Mouse (Mus musculus) neural tube, embryonic 14.5 days (tissue): Measurements from ENCODE around the gene Agap2. TPM values are rescaled to one million over a fixed set of nuclear protein-coding genes. Genes with fewer than 3 reads are reported as not detected.

Experiments
- ATAC-seq: fragments of 200-750 bp; cut with Nextera tagmentation; 2 replicates; pipeline ENCODE4 v1.8.0; 2017; ENCODE audit warnings: low read depth, mild to moderate bottlenecking, moderate TSS enrichment, moderate library complexity
- H3K27ac ChIP-seq: fragments of 300-500 bp; sonication (generic); 2 replicates; pipeline ENCODE4 v1.5.1; 2014; ENCODE audit warnings: low read depth, mild to moderate bottlenecking, control low read depth, low read length, moderate library complexity, mixed read lengths
- H3K27me3 ChIP-seq: fragments of 300-500 bp; sonication (generic); 2 replicates; pipeline ENCODE4 v1.6.1; 2014; ENCODE audit warnings: low read length; ENCODE audit not compliant: control insufficient read depth, insufficient read depth
- H3K36me3 ChIP-seq: fragments of 300-500 bp; sonication (generic); 2 replicates; pipeline ENCODE4 v1.6.1; 2014; ENCODE audit warnings: low read length, mixed read lengths; ENCODE audit not compliant: control insufficient read depth, insufficient read depth
- H3K4me1 ChIP-seq: fragments of 300-500 bp; sonication (generic); 2 replicates; pipeline ENCODE4 v1.6.1; 2014; ENCODE audit warnings: low read length; ENCODE audit not compliant: control insufficient read depth, insufficient read depth
- H3K4me2 ChIP-seq: fragments of 300-500 bp; sonication (generic); 2 replicates; pipeline ENCODE4 v1.6.1; 2014; ENCODE audit warnings: mild to moderate bottlenecking, low read depth, low read length, control low read depth
- H3K4me3 ChIP-seq: fragments of 300-500 bp; sonication (generic); 2 replicates; pipeline ENCODE4 v1.5.1; 2014; ENCODE audit warnings: low read depth, low read length, control low read depth, mixed read lengths
- H3K9ac ChIP-seq: fragments of 300-500 bp; sonication (generic); replicated peaks from 2 replicates; pipeline ENCODE4 v1.6.1; 2014; ENCODE audit warnings: low read depth, mild to moderate bottlenecking, control low read depth, low read length, mixed read lengths
- H3K9me3 ChIP-seq: fragments of 300-500 bp; sonication (generic); 2 replicates; pipeline ENCODE4 v1.6.1; 2016; ENCODE audit warnings: low read length; ENCODE audit not compliant: control insufficient read depth
- WGBS: fragments of 180-500 bp; shearing (Covaris S2); extraction: QIAGEN DNeasy Blood & Tissue Kit; methylation state at CpG from one replicate; pipeline ENCODE4 v1.1.7; 2014; 5-methylcytosine and 5-hydroxymethylcytosine counted together
- polyA plus RNA-seq: library from polyadenylated mRNA; unstranded; fragments of >200 nt; fragmentation: Nextera tagmentation; extraction: Ambion mirVana; gene quantifications from 2 replicates; pipeline ENCODE4 v1.2.1, GENCODE M21; 2014

The Agap2 gene
- polyA plus RNA-seq, 1 experiment from 2014 or later, result 10.6 TPM

- H3K4me3 ChIP-seq, result no peak overlapping the region
- no peaks in the 10 kb centered on the region for H3K9me3 ChIP-seq
- no peak for ATAC-seq
- no peaks in the 10 kb centered on the region for H3K27me3 ChIP-seq
- WGBS, result 94% methylated on average over 15 of the region's 15 CpGs
- H3K4me1 ChIP-seq, result no peaks in the 10 kb centered on the region
- H3K36me3 ChIP-seq, result peaks cover 40% of the 10 kb centered on the region
- H3K4me2 ChIP-seq, result no peak overlapping the region
- no peak overlapping the region for H3K27ac ChIP-seq
- H3K9ac ChIP-seq, result no peak overlapping the region
Observed at GRCm38 (mm10) chr10:127099868-127100267, 24.8 kb downstream of the Agap2 start.

- ATAC-seq, result no peak
- 92% methylated on average over 8 of the region's 8 CpGs for WGBS
- Histone ChIP-seq H3K27ac (no peak overlapping the region), H3K27me3 (no peaks in the 10 kb centered on the region), H3K9ac (no peak overlapping the region), H3K4me3 (no peak overlapping the region), H3K9me3 (no peaks in the 10 kb centered on the region), H3K4me1 (no peaks in the 10 kb centered on the region), H3K4me2 (no peak overlapping the region), H3K36me3 (peaks cover 38% of the 10 kb centered on the region)
Observed at GRCm38 (mm10) chr10:127100414-127100813, 25.3 kb downstream of the Agap2 start.

DNA sequence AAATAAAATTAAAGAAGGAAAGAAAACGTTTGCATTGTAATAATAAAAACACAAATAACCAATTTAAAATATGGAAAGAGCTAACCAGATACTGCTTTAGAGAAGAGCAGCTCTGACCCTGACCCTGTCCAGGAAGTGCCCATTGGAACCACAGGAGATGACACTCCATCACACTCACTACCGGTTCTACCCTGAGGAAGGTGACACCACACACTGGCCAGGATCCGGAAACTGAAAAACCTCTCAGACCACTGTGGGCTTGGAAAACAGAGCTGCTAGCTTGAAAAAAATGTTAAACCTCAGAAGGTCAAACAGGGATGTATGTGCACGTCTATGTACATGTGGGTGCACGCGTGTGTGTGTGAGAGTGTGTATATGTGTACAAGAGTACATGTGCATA, 26.1 kb downstream of the Agap2 start:
- Histone ChIP-seq H3K4me1 (no peaks in the 10 kb centered on the region), H3K36me3 (peaks cover 30% of the 10 kb centered on the region), H3K9ac (no peak overlapping the region), H3K27me3 (no peaks in the 10 kb centered on the region), H3K27ac (no peak overlapping the region), H3K4me2 (no peak overlapping the region), H3K4me3 (no peak overlapping the region), H3K9me3 (no peaks in the 10 kb centered on the region)
- 87% methylated on average over 6 of the region's 6 CpGs for WGBS
- ATAC-seq, result no peak

- Histone ChIP-seq H3K27me3 (no peaks in the 10 kb centered on the region), H3K27ac (no peak overlapping the region), H3K4me3 (no peak overlapping the region), H3K4me1 (no peaks in the 10 kb centered on the region), H3K36me3 (peaks cover 26% of the 10 kb centered on the region), H3K9ac (no peak overlapping the region), H3K9me3 (no peaks in the 10 kb centered on the region), H3K4me2 (no peak overlapping the region)
- ATAC-seq, result no peak
- WGBS, result 93% methylated on average over 7 of the region's 7 CpGs
Observed at GRCm38 (mm10) chr10:127103631-127104030, 28.5 kb downstream of the Agap2 start.

- ATAC-seq, result no peak
- Histone ChIP-seq H3K9ac (no peak overlapping the region), H3K27ac (no peak overlapping the region), H3K27me3 (no peaks in the 10 kb centered on the region), H3K4me1 (no peaks in the 10 kb centered on the region), H3K4me3 (no peak overlapping the region), H3K9me3 (no peaks in the 10 kb centered on the region), H3K4me2 (no peak overlapping the region), H3K36me3 (peaks cover 15% of the 10 kb centered on the region)
- WGBS, result 92% methylated on average over 16 of the region's 16 CpGs
Observed at GRCm38 (mm10) chr10:127107563-127108261, 32.6 kb downstream of the Agap2 start.

GRCm38 (mm10) chr10:127108262-127108583, 33.1 kb downstream of the Agap2 start:
- H3K36me3 ChIP-seq, result peaks cover 20% of the 10 kb centered on the region
- WGBS, result 89% methylated on average over 3 of the region's 3 CpGs
- H3K27ac ChIP-seq, result no peak overlapping the region

GRCm38 (mm10) chr10:127111001-127111887, 36.2 kb downstream of the Agap2 start:
- Histone ChIP-seq H3K4me3 (no peak overlapping the region), H3K9ac (no peak overlapping the region), H3K4me2 (no peak overlapping the region), H3K27ac (no peak overlapping the region), H3K4me1 (no peaks in the 10 kb centered on the region), H3K27me3 (no peaks in the 10 kb centered on the region), H3K36me3 (peaks cover 17% of the 10 kb centered on the region), H3K9me3 (no peaks in the 10 kb centered on the region)
- ATAC-seq, result no peak
- WGBS, result 91% methylated on average over 15 of the region's 15 CpGs

More at GRCm38 (mm10) chr10:127108262-127108583, 33.1 kb downstream of the Agap2 start:
- ATAC-seq, result no peak
- Histone ChIP-seq H3K4me1 (no peaks in the 10 kb centered on the region), H3K4me2 (no peak overlapping the region), H3K9me3 (no peaks in the 10 kb centered on the region), H3K27me3 (no peaks in the 10 kb centered on the region), H3K9ac (no peak overlapping the region), H3K4me3 (no peak overlapping the region)

DNA sequence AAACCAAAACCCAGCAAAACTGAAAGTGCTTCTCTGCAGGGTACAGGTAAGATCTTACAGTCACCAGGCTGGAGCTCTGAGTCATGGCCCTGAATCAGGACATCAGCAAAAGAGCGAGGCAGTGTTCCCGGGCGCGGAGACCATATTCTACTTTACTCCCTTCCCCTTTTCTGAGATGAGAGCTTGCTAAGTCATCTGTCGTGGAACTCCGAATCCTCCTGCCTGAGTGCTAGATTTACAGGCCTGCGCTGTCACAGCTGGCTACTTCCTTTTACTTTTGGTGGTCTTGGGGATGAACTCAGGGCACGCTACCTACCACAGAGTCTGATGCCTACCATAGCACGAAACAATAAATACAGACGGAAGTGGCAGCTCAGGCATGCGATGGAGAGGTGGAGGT, 39.3 kb downstream of the Agap2 start:
- no peak overlapping the region for H3K27ac ChIP-seq
- H3K9ac ChIP-seq, result no peak overlapping the region
- WGBS, result 90% methylated on average over 11 of the region's 11 CpGs
- no peaks in the 10 kb centered on the region for H3K9me3 ChIP-seq
- H3K4me2 ChIP-seq, result no peak overlapping the region
- no peaks in the 10 kb centered on the region for H3K27me3 ChIP-seq
- H3K4me1 ChIP-seq, result no peaks in the 10 kb centered on the region
- no peak overlapping the region for H3K4me3 ChIP-seq
- H3K36me3 ChIP-seq, result peaks cover 17% of the 10 kb centered on the region
- no peak for ATAC-seq

DNA sequence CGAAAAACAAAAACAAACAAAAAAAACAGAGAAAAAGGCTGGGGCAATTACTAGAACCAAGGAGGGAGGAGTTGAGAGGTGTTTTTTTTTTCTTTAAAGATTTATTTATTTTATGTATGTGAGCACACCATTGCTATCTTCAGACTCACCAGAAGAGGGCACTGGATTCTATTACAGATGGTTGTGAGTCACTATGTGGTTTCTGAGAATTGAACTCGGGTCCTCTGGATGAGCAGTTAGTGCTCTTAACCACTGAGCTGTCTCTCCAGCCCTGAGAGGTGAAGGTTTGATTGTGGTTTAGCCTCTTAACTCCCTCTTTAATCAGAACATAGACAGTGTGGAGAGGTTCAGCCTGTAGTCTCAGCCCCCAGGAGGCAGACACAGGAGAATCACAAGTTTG, 40.0 kb downstream of the Agap2 start:
- H3K9ac ChIP-seq, result no peak overlapping the region
- peaks cover 17% of the 10 kb centered on the region for H3K36me3 ChIP-seq

More for the DNA sequence above, 40.0 kb downstream of the Agap2 start:
- H3K4me2 ChIP-seq, result no peak overlapping the region
- ATAC-seq, result no peak
- 86% methylated on average over 2 of the region's 2 CpGs for WGBS
- H3K9me3 ChIP-seq, result no peaks in the 10 kb centered on the region
- no peaks in the 10 kb centered on the region for H3K27me3 ChIP-seq
- H3K27ac ChIP-seq, result no peak overlapping the region
- H3K4me3 ChIP-seq, result no peak overlapping the region
- peaks cover 5% of the 10 kb centered on the region for H3K4me1 ChIP-seq
